Mouse (Mus musculus) spleen, postnatal 36 days (tissue): ENCODE measurements around the gene Ticam1.

ENCODE experiments used
- DNase-seq, 2 experiments: peaks; one replicate each; pipeline ENCODE4 v3.0.0; 2022; ENCODE audit warnings: low spot score in 2 of 2, mixed read lengths in 1 of 2

Ticam1 gene

DNA sequence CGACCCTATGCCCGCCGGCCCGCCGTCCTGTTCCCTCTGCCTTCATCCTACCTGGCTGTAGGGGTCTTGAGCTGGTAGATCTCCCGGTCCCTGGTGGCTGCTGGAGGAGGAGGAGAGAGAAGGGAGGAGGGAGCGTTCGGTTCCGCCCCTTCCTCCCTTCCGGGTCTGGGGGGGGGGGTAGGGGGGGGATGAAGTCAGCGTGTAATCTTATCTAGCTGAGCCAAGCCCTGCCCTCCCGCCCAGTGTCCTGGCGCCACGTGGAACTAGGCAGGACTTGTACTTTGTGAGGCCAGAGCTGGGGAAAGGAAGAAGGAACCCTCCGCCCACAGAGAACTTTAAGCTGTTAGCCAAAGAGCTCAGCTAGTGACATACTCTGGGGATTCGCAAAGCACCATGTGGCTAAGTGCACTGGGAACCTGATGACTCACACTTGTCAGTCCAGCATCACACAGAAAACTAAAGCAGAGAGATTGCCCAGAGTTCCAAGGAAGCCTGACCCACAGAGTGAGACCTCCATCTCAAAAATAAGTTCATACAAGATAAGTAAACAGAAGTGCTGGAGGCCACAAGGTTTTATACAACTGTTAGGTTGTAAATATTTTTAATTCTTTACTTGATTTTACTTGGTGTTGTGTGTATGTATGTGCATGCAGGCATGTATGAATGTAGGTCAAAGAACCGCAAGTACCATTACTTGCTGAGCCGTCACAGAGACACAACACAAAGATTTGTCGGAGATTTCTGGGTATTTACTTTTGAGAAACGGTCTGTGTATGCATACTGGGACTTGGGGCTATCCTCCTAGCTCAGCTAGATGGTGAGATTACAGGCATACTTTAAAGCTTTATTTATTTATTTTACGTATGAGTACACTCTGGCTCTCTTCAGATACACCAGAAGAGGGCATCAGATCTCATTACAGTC is at the start of gene Ticam1:
Gene Ticam1, minus strand, starts transcription at position 144 of the 924 bp plus-strand sequence.
- peak; percentile 91 to 92 for DNase-seq

DNA sequence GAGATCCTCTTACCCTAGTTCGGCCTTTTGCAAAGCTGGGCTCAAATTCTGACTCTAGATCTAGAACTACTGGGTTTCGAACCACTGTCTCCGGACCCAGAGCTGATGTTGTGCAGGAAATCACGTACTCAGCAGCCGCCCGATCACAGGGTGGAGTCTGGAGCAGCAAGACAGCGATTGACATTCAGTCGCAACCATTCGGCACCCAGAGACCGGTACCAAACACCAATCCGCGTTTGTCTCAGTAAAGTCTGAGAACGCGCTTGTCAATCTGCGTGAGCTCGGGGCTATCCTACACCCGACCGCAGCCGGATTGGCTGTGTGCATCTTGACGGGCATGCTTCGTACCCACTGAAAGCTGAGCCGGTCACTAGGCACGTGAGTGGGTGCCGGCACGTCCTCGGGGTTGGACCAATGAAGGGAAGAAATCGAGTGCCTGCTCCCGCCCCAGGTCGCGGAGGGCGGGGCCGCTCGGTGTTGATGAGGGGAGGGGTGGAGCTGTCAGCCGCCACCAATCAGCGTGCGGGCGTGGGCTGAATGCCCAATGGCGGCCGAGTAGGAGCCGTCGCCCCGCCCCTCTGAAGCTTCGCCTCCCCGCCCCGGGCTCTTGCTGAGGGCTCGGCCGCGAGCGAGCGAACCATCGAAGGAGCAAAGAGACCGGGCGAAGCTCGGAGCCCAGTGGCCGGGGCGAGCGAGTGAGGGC is 49.0 kb upstream of the Ticam1 start, which contains the start of gene Kdm4b:
Gene Kdm4b, plus strand, starts transcription at position 613 of the 703 bp plus-strand sequence.
- DNase-seq, result peak; percentile 99

DNA sequence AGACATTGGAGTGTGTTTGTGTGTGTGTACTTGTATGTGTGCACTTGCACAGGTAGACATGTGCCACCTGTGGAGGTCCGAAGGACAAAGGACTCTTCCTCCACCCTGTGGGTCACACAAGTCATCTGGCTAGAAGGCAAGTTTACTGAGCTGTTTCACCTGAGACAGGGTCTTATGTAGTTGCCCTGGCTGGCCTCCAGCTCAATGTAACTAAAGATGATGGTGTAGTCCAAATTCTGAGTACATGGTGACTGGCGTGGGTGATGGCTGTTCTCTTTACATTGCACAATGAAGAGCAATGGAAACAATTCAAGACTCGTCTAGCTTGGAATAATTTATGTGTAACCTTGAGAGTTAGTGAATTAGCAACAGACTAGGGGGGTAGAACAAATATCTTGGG is 47.8 kb upstream of the Ticam1 start:
- DNase-seq, result no peak

DNA sequence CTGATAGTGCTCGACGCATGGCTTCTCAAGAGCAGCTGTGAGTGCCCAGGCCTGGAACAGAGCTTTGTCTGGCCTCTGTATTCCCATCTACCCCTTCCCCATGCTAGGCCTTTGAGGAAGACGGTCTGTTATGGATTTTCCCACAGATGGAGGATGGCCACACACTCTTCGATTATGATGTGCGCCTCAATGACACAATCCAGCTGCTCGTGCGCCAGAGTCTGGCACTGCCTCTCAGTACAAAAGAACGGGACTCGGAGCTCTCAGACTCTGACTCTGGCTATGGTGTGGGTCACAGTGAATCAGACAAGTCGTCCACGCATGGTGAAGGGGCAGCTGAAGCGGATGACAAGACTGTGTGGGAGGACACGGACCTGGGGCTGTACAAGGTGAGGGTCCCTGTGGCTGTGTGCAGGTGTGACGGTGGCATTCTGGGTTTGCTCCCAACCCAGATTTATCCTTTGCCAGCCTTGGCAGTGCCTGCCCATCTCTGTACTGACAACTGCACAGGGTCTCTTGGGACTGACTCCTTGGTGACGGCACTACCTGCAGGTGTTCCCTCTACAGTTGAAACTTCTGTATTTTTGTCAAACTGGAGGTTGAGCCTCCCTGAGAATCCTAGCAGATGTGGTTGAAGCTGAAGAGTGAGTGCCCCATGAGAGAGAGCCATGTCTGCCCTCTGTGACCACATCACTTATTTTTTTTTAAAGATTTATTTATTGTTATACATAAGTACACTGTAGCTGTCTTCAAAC is 32.8 kb upstream of the Ticam1 start:
- DNase-seq, result no peak

DNA sequence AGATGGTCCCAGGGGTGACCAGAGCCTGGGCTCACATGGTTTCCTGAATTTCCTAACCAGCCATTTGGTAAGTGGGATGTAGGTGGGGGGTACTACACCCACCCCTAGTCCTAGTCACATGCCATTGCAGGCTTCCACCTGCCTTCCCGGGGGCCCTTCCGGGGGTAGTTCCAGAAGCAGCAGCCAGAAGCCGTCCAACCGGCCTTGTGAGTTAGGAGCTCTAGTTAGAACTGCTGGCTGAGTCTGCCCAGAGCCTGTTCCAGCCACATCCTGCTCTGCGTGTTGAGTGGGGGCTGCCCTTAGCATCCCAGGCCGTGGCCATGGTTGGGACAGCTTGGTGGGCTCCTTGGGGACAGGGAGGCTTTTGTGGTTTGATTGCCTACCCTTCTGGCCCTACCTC is 31.5 kb upstream of the Ticam1 start:
- no peak for DNase-seq

DNA sequence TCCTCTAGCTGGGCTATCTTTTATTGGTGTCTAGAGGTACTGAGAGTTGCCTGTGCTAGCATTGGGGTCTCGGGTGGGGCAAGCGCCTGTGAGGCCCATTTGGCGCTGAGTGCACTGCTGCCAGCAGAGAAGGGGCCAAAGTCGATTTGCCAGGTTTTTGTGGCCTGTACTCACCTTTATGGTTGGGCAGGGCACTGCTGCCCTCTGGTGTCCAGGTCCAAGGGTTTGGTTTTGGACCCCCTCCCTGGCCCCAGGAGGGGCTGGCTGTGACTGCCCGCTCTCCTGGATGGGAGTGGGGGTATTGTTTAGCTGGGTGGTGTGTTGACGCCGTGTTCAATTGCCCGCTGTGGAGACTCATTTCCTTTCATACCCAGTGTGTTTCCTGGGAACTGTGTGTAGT is 29.2 kb upstream of the Ticam1 start:
- no peak for DNase-seq

DNA sequence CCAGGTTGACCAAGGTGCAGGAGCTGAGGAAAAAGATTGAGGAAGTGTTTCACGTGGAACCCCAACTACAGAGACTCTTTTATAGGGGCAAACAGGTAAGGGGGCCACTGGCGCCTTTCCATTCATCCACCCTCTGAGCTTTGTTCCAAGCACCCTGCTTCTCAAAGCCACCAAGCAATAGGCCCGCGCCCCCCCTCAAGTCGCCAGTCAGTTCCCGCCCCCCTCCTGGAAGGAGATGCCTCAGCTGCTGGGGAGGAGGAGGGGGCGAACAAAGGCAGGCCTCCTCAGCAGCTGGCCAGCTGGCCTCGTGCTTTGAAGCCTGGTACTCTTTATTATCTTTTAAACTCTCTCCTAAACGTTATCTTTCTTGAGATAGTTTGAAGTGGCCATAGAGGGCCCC is 28.6 kb upstream of the Ticam1 start:
- no peak for DNase-seq

DNA sequence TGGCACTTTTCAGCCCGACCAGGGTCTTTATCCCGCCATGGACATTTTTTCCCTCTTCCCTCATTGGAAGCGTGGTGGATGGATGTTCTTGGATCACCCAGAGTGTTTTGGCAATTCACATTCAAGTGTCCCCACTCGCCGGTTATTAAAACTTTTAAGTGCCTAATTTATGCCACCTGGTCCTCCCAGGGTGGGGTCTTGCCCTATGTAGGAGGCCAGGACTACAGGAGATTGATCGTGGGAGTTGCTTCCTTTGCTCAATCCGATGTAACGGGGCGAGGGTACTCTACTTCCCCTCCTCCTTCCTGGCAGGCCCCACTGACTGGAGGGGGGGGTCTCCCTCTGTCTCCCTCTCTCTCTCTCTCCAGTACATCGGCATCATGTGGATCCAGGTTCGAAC is 28.1 kb upstream of the Ticam1 start:
- no peak for DNase-seq

DNA sequence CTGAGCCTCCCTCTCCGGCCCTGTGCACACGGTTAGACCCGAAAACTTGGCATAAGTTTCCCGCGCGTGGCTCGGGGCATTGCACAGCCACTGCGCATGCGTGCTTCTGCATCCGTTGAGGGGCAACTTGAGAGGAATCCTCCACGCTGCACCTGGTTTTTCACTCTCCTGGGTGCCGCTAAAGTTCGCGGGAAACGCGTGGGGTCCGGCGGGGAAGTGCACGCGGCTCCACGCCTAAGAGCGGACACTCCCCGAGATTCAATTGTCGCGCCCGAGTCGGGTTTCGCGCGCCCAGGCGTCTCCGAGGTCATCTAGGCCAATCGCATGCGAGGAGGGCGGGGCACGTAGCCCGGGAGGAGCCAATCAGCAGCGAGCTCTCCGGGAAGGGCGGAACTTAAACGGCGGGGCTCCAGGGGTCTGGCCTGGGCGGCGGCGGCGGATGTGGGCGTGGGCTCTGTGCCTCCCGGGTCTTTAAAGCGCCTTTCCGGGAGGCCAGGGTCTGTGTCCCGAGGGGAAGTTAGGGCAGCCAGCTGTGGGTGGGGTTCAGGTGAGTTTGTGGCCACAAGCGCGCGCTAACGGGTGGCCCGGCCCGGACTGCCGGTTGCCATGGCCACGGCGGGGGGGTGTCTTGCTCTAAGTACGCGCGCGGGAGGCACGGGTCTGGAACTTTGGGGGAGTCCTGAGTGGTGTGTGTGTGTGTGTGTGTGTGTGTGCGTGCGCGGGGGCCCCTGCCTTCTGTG is 27.4 kb upstream of the Ticam1 start:
- peak; percentile 95 to 96 for DNase-seq

DNA sequence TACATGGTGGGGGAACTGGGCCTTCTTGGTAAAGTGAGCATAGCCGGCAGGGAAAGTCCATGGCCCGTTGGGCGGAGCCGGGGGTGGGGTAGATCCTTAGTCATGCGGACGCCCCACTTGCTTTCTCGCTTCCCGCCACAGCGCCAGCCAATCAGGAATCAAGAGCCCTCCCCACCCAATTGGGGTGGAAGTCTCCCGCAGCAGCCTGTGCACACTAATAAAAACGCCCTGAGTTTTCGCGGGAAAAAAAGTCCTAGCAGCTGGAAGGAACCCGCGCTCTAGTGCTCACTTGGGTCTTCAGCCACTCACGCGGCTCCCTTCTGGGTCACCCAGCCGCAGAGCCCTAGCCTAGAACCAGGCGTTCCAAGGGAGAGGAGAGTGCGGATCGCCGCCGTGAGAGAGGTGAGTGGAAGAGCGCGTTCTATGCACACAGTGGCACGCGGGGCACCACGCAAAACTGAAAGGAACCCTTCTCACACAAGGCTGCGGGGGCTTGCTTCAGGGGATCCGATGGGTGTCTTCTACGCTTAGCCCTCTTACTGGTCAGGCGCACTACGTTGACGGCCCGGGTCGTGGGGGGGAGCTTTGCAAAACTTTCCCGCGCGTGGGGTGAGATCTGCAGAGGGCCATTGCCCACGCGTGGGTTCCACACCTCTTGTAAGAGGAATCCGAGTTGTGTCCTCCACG is 26.7 kb upstream of the Ticam1 start, which contains the start of gene Uhrf1:
Gene Uhrf1, plus strand, starts transcription at position 162 of the 687 bp plus-strand sequence.
- DNase-seq, result peak; percentile 78 to 86

DNA sequence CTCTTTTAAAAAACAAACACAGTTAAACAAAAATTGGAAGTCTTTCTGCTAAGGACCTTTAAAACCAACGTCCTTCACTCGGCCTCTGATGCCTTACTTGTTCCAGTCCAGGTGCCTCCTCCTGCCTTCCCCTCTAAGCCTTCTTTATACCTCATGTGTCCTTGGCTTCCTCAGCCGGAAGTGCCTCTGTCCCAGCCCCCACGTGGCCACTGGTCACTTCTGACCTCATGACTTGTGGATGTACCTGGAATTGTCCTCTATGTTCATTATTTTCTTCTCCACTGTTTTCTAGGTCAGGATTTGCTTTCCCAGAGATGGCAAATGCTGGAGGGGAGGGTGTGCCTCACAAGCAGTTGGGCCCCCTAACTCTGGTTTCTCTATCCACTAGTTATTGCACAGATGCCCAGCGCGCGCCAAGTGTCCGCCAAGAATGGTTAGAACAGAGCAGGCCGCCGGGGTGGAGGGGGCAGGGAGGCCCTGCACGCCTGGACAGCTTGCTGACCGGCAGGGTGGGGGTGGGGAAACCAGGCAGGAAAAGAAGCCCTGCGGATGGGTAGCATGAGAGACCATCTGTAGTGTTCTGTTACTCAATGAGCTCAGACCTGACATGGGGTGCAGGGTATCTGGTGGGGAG is 25.9 kb upstream of the Ticam1 start:
- DNase-seq, result no peak

DNA sequence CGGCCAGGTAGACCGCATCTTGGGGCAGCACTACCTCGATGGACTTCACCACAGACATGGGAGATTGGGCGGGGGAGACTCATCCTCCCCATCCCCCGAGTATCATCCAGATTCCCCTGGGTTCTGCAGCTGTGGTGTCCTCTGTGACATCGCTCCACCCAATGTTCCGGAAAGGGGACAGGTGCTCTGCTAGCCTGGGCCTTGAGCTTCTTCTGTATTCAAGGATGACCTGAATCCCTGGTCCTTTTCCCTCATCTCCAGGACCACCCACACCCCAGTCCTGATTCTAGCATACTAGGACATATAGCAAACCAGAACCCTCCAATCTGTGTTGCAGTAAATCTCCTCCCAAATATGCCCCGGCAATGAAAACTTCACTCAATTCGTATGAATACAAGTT is 23.6 kb upstream of the Ticam1 start, which contains the start of gene Arrdc5:
Gene Arrdc5, minus strand, starts transcription at position 101 of the 400 bp plus-strand sequence.
- DNase-seq, result no peak

DNA sequence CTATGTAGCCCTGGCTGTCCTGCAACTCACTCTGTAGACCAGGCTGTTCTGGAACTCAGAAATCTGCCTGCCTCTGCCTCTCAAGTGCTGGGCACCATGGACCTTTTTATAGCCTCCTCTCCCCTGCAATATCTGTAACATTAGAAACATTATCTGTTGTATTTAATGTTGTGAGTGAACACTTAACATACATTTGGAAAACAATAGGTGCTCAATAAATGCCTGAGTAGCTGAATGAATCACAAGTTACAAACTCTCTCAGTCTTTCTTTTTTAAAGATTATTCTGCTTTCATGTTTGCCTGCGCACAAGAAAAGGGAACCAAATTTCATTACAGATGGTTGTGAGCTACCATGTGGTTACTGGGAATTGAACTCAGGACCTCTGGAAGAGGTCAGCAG is 21.7 kb upstream of the Ticam1 start:
- DNase-seq, result no peak

DNA sequence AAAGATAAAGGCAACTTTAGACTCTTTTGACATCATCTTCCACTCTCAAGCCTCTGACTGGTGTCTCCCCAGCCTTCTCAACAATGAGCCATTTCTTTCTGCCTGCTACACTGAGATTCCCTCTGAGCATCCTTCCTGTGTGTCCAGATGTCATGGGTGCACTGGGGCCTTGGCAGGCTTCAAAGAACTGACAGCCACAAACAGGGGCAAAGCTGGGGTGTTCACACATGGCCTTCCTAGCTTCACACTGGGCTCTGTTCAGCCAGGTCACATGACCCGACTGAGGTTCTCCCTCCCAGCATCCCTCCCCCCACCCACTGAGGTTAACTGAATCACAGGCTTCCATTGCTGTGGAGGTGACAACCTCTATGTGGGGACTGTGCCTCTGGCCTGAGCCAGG is 19.6 kb upstream of the Ticam1 start:
- no peak for DNase-seq

DNA sequence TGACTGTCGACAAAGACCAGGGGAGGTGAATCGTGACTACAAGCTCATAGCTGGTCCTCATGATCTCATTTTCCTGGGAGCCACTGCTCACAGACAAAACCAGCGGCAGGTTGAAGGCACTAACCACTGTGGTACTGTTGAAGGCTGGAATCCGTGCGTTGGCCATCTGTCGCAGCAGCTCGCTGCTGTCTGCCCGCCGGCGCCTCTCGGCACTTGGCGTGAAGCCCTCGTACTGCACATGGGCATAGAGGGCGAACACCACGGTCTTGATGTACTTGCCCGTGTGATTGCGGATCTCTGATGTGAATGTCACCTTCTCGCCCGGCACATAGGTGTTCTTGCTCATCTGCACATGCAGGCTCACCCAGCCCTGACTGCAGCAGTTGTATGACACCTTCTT is 17.7 kb upstream of the Ticam1 start:
- no peak for DNase-seq

DNA sequence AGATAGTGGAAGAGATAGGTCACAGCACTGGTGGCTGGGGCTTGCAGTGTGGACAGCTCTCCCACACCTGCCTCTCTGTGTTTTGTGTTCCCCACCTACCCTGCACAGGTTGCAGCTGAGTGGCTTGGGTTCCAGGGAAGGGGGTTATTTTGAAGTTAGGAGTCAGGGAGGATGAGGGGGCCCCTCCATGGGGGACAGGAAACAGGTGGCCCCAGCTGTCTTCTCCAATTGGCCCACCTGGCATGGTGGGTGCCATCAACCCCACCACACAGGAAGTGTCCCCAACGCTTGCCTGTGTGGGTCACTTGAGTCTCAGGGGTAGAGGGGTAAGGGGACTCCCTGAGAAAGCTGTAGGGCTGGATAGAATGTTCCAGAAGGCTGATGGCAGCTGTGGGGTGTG is 16.7 kb upstream of the Ticam1 start:
- peak in 1 of 2 experiments; percentile 39 for DNase-seq

DNA sequence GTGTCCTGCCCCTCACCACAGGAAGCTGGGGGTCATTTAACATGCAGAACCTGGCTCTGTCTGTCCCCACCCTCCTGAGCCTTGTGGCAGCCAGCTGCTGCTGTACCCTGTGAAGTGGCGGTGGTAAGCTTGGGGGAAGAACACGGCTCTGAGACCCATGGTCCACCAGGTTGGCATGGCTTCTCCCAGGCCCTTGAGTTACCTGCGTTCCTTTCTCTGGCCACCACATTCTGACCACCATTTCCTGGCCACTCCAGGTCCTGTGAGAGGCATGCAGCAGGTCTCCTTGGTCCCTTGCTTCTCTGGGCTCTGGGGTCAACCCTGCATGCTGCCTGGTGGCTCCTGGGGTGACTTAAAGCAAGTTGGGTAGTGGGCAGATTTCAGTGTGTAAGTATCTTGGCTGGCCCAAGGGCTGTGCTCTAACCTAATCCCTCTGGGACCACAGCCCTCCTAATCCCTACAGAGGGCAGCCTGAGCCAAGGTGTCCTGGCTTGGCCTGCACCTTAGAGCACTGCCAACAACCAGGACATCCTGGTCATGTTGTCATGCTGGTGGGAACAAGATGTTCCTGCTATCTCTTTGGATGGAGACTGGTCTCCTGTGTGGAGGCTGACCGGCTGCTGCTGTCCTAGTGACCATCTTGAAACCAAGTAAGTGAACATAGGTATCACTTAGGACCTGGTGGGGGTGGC is 16.1 kb upstream of the Ticam1 start, which contains the start of gene Plin3:
Gene Plin3, minus strand, starts transcription at position 343 of the 692 bp plus-strand sequence.
- no peak for DNase-seq

DNA sequence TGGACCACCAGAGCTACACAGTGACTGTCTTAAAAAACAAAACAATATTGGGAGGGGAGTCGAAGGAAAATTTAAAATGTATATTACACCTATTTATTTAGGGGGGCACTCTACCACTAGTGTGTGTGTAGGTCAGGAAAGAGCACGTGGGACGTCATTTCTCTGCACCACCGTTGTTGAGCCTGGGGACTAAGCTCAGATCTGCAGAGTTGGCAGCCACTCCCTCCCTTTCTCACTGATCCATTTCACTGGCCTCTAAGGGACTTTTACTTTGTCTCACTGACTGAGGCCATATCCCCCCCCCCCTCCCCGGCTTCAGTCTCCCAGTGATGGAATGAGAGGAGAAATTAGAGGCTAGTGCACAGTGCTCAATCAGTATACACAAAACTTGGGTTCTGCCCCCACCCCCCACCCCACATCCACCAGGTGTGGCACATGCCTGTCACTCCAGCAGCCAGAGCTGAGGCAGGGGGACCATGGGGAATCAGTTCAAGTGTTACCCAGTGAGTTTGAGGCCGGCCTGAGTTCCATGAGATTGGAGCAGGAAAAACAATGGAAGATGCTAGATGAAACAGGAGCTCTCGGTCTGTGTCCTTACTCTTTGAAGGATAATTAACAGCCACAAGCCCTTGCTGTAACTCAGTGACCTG is 15.4 kb upstream of the Ticam1 start:
- DNase-seq, result no peak

DNA sequence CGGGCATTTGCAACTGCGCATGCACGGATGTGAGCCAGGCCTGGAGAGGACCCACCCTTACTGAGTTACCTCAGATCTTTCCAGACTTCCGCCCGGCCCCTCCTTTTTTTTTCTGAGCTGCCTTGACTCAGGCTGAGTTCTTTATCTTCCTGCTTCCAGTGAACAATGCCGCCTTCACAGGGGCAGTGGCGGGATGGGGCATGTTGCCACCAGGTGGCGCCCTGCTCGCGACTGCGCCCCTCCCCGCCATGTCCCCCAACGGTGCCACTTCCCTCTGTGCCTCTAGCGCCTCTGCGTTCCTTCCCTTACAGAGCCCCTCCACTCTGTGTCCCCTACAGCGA is 14.6 kb upstream of the Ticam1 start:
- peak; percentile 88 to 92 for DNase-seq
